ENCODE assay signal across 13 mouse cellular contexts in genomic region chr5:63837115-63837514, GRCm38 (mm10). TPM values are rescaled to one million over a fixed set of nuclear protein-coding genes. Genes with fewer than 3 reads are reported as not detected.
DNase-seq lines count a peak whose midpoint lies in the region; ATAC-seq and TF ChIP-seq lines count a peak whose summit lies in the region.
"Had no signal": no experiment of that assay in that cellular context is flagged by ENCODE, and none has a peak within 500 bp of the region (broad histone marks: within the 10 kb centered on the region; RNA-seq: fewer than 3 reads in every experiment).

No protein-coding gene starts in this region.

- no peaks in the 10 kb centered on the region for H3K36me3 ChIP-seq in intestine, embryonic 16.5 days (ENCODE audit: control insufficient read depth, insufficient read depth, low read length)
- H3K36me3 ChIP-seq in forebrain, postnatal 0 days (ENCODE audit: insufficient read depth): no peaks in the 10 kb centered on the region
- H3K36me3 ChIP-seq in kidney, embryonic 15.5 days: no peaks in the 10 kb centered on the region
- H3K36me3 ChIP-seq: midbrain, embryonic 13.5 days had no signal

- no peak overlapping the region for H3K4me3 ChIP-seq in intestine, embryonic 16.5 days (ENCODE audit: low read length)
- no peak overlapping the region for H3K4me3 ChIP-seq in forebrain, postnatal 0 days (ENCODE audit: low read depth, low read length)
- H3K4me3 ChIP-seq in kidney, embryonic 15.5 days (replicated peaks): no peak overlapping the region
- H3K4me3 ChIP-seq: erythroblast, embryonic 14.5 days; midbrain, embryonic 13.5 days had no signal

- no peaks in the 10 kb centered on the region for H3K27me3 ChIP-seq in intestine, embryonic 16.5 days (replicated peaks; ENCODE audit: control insufficient read depth, insufficient read depth, low read length)
- H3K27me3 ChIP-seq in forebrain, postnatal 0 days (ENCODE audit: insufficient read depth, low read length): no peaks in the 10 kb centered on the region
- H3K27me3 ChIP-seq in kidney, embryonic 15.5 days: no peaks in the 10 kb centered on the region
- H3K27me3 ChIP-seq: midbrain, embryonic 13.5 days had no signal

- H3K9ac ChIP-seq in intestine, embryonic 16.5 days (ENCODE audit: low read depth, low read length): no peak overlapping the region
- H3K9ac ChIP-seq in forebrain, postnatal 0 days: no peak overlapping the region
- no peak overlapping the region for H3K9ac ChIP-seq in kidney, embryonic 15.5 days
- H3K9ac ChIP-seq: midbrain, embryonic 13.5 days had no signal

- 61% methylated on average over 5 of the region's 5 CpGs for WGBS in intestine, embryonic 16.5 days
- WGBS in forebrain, postnatal 0 days: 89% methylated on average over 5 of the region's 5 CpGs
- WGBS in kidney, embryonic 15.5 days: 71% methylated on average over 5 of the region's 5 CpGs

- DNase-seq in CD4-positive, CD25-positive, alpha-beta regulatory T cell, adult 2 months (ENCODE audit: low read depth, low spot score): peak; percentile 19
- DNase-seq in 416B (ENCODE audit: low read depth): peak; percentile 17
- DNase-seq in naive thymus-derived CD4-positive, alpha-beta T cell, adult 2 months (ENCODE audit: low read depth): peak; percentile 37
- no peak for DNase-seq in testis, postnatal 14 days (ENCODE audit: low spot score)
- DNase-seq in forebrain, postnatal 0 days: no peak
- DNase-seq: cerebellum, adult 11-12 months; heart, postnatal 14 days had no signal

- no peak overlapping the region for H3K27ac ChIP-seq in intestine, embryonic 16.5 days (ENCODE audit: low read length)
- no peak overlapping the region for H3K27ac ChIP-seq in forebrain, postnatal 0 days (ENCODE audit: low read depth, low read length)
- no peak overlapping the region for H3K27ac ChIP-seq in kidney, embryonic 15.5 days
- H3K27ac ChIP-seq: midbrain, embryonic 13.5 days had no signal

- H3K9me3 ChIP-seq in intestine, embryonic 16.5 days (ENCODE audit: control insufficient read depth, low read length): no peaks in the 10 kb centered on the region
- H3K9me3 ChIP-seq in forebrain, postnatal 0 days (ENCODE audit: low read length): no peaks in the 10 kb centered on the region
- no peaks in the 10 kb centered on the region for H3K9me3 ChIP-seq in kidney, embryonic 15.5 days (replicated peaks)
- H3K9me3 ChIP-seq: midbrain, embryonic 13.5 days had no signal

- H3K4me1 ChIP-seq in intestine, embryonic 16.5 days (ENCODE audit: control insufficient read depth, insufficient read depth, low read length): peaks cover 2% of the 10 kb centered on the region; the same call in 1 of the 2 replicates
- no peaks in the 10 kb centered on the region for H3K4me1 ChIP-seq in forebrain, postnatal 0 days (ENCODE audit: insufficient read depth)
- peaks cover 19% of the 10 kb centered on the region for H3K4me1 ChIP-seq in kidney, embryonic 15.5 days
- H3K4me1 ChIP-seq: midbrain, embryonic 13.5 days had no signal

- no peak for TF ChIP-seq CTCF in forebrain, postnatal 0 days (IDR thresholded peaks at IDR 0.05; ENCODE audit: low read depth)

- ATAC-seq in CD4-positive, CD25-positive, alpha-beta regulatory T cell, adult 4 months: no peak
- ATAC-seq in intestine, embryonic 16.5 days: peak; percentile 73
- no peak for ATAC-seq in forebrain, postnatal 0 days
- ATAC-seq in kidney, embryonic 15.5 days (replicated peaks; ENCODE audit: low FRiP score): no peak
- ATAC-seq: inflammation-experienced regulatory T-cells, adult 6 months; midbrain, embryonic 13.5 days had no signal

- H3K4me2 ChIP-seq in intestine, embryonic 16.5 days (ENCODE audit: low read depth, low read length): no peak overlapping the region
- H3K4me2 ChIP-seq in forebrain, postnatal 0 days (ENCODE audit: low read depth): no peak overlapping the region
- no peak overlapping the region for H3K4me2 ChIP-seq in kidney, embryonic 15.5 days
- H3K4me2 ChIP-seq: midbrain, embryonic 13.5 days had no signal

RNA-seq across cellular contexts. Expression of gene 0610040J01Rik, which starts 25.0 kb away (rescaled TPM):
- not detected for polyA plus RNA-seq in CD4-positive, CD25-positive, alpha-beta regulatory T cell, adult 4 months (2017; shearing (Covaris generic))
- 48.4 and 51.9 TPM in 2 replicates for polyA plus RNA-seq in intestine, embryonic 16.5 days (2015; fragmentation: Nextera tagmentation; extraction: Ambion mirVana)
- 3.8 and 6.0 TPM in 2 replicates for total RNA-seq in forebrain, postnatal 0 days (2014; rRNA removed)
- polyA plus RNA-seq in forebrain, postnatal 0 days (2015; fragmentation: Nextera tagmentation; extraction: Ambion mirVana): 6.8 and 8.0 TPM in 2 replicates
- polyA plus RNA-seq in kidney, embryonic 15.5 days (2015; fragmentation: Nextera tagmentation; extraction: Ambion mirVana): 48.8 and 51.9 TPM in 2 replicates
- polyA plus RNA-seq: inflammation-experienced regulatory T-cells, adult 6 months had no signal

Comparison
In these comparisons a context has a peak if more than half of its experiments do, and no peak if none do; other contexts are left out.
1. DNase-seq: peak in CD4-positive, CD25-positive, alpha-beta regulatory T cell, adult 2 months (single experiment), 416B (single experiment) and naive thymus-derived CD4-positive, alpha-beta T cell, adult 2 months (single experiment); none in testis, postnatal 14 days (single experiment) and forebrain, postnatal 0 days (single experiment).